ENCODE assay signal across 8 mouse cellular contexts in the genomic region with DNA sequence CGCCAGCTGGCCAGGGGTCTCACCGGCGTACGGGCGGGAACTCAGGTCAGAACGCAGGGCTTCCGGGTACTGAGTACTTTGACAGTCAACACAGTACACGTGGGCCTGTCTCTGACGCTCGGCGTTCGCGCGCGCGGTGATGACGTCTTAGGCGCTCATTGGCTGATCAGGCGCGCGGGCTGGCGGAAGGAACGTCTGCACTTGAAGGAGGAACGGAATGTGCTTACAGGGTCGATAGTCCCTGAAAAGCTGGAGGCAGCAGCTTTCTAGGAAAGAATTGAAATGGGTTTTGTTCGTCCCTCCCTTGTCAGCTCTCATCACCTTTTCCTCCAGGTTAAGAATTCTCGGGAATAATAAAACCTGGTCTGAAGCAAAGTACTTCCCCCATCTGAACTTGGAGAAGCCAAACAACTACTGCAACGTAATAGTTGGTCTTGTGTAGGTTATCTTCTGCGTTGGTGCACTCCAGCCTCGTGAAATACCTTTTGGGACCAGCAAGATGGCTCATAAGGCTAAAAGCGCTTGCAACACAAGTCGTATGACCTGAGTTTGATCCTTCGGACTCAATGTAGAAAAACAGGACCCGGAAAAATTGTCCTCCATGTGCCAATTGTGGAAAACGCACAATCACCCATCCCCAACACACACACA. TPM values are rescaled to one million over a fixed set of nuclear protein-coding genes. Genes with fewer than 3 reads are reported as not detected.
DNase-seq lines count a peak whose midpoint lies in the region; ATAC-seq and TF ChIP-seq lines count a peak whose summit lies in the region.

A gene (minus strand): TSS at position 130 of the 651 bp plus-strand sequence.

- ATAC-seq in forebrain, embryonic 13.5 days: peak; percentile 90
- ATAC-seq in liver, postnatal 0 days: peak; percentile 82
- ATAC-seq in neural tube, embryonic 14.5 days (ENCODE audit: low read depth): peak; percentile 90

- intact Hi-C loops in heart, postnatal 10 days (cut with DNase I): no loop called here

- H3K27ac ChIP-seq in forebrain, embryonic 13.5 days: 0 out of 2 replicates have a peak within 1 kb of the TSS, but pooled peaks have one; percentile 19
- H3K27ac ChIP-seq in liver, postnatal 0 days (ENCODE audit: low read depth): peak within 1 kb of the TSS; percentile 58
- H3K27ac ChIP-seq in neural tube, embryonic 14.5 days (ENCODE audit: low read depth, low read length): peak within 1 kb of the TSS; percentile 45; the same call in 1 of the 2 replicates

- H3K4me1 ChIP-seq in E14TG2a.4 (replicated peaks; ENCODE audit: low read depth, low read length): peaks cover 28% of the 10 kb centered on the region
- peaks cover 34% of the 10 kb centered on the region for H3K4me1 ChIP-seq in forebrain, embryonic 13.5 days
- peaks cover 23% of the 10 kb centered on the region for H3K4me1 ChIP-seq in liver, postnatal 0 days (ENCODE audit: insufficient read depth)
- peaks cover 22% of the 10 kb centered on the region for H3K4me1 ChIP-seq in neural tube, embryonic 14.5 days (ENCODE audit: control insufficient read depth, insufficient read depth, low read length)

- peak within 1 kb of the TSS; percentile 70 for H3K9ac ChIP-seq in forebrain, embryonic 13.5 days
- peak within 1 kb of the TSS; percentile 78 for H3K9ac ChIP-seq in liver, postnatal 0 days (replicated peaks)
- H3K9ac ChIP-seq in neural tube, embryonic 14.5 days (replicated peaks; ENCODE audit: low read depth, low read length): peak within 1 kb of the TSS; percentile 50

- peak within 1 kb of the TSS; percentile 99 for H3K4me2 ChIP-seq in forebrain, embryonic 13.5 days
- peak within 1 kb of the TSS; percentile 97 for H3K4me2 ChIP-seq in liver, postnatal 0 days (ENCODE audit: low read depth, low read length)
- peak within 1 kb of the TSS; percentile 99 for H3K4me2 ChIP-seq in neural tube, embryonic 14.5 days (ENCODE audit: low read depth, low read length)

- WGBS in forebrain, embryonic 13.5 days: 7% methylated on average over 35 of the region's 35 CpGs
- 5% methylated on average over 35 of the region's 35 CpGs for WGBS in large intestine, adult 2 months
- WGBS in liver, postnatal 0 days (ENCODE audit: insufficient replicate concordance): 4% methylated on average over 35 of the region's 35 CpGs
- 6% methylated on average over 35 of the region's 35 CpGs for WGBS in neural tube, embryonic 14.5 days

- H3K36me3 ChIP-seq in E14TG2a.4 (ENCODE audit: insufficient read depth, low read length): no peaks in the 10 kb centered on the region
- no peaks in the 10 kb centered on the region for H3K36me3 ChIP-seq in forebrain, embryonic 13.5 days (ENCODE audit: poor library complexity, severe bottlenecking)
- H3K36me3 ChIP-seq in liver, postnatal 0 days (replicated peaks; ENCODE audit: insufficient read depth, low read length): no peaks in the 10 kb centered on the region
- H3K36me3 ChIP-seq in neural tube, embryonic 14.5 days (ENCODE audit: control insufficient read depth, insufficient read depth, low read length): no peaks in the 10 kb centered on the region

- no peaks in the 10 kb centered on the region for H3K9me3 ChIP-seq in E14TG2a.4 (ENCODE audit: low read length)
- no peaks in the 10 kb centered on the region for H3K9me3 ChIP-seq in forebrain, embryonic 13.5 days (replicated peaks)
- H3K9me3 ChIP-seq in liver, postnatal 0 days (ENCODE audit: low read length): no peaks in the 10 kb centered on the region
- H3K9me3 ChIP-seq in neural tube, embryonic 14.5 days (ENCODE audit: control insufficient read depth, low read length): no peaks in the 10 kb centered on the region

- H3K4me3 ChIP-seq in E14TG2a.4 (replicated peaks; ENCODE audit: low read length): peak within 1 kb of the TSS; percentile 96
- peak within 1 kb of the TSS; percentile 84 for H3K4me3 ChIP-seq in forebrain, embryonic 13.5 days
- H3K4me3 ChIP-seq in liver, postnatal 0 days (ENCODE audit: low read depth, low read length): peak within 1 kb of the TSS; percentile 90
- H3K4me3 ChIP-seq in neural tube, embryonic 14.5 days (ENCODE audit: low read depth, low read length): peak within 1 kb of the TSS; percentile 64

- peak; percentile 63; the same call in 1 of the 2 replicates for TF ChIP-seq EP300 in liver, postnatal 0 days (IDR thresholded peaks at IDR 0.05; ENCODE audit: low read depth)

- H3K27me3 ChIP-seq in E14TG2a.4 (ENCODE audit: insufficient read depth, low read length): no peaks in the 10 kb centered on the region
- H3K27me3 ChIP-seq in forebrain, embryonic 13.5 days: no peaks in the 10 kb centered on the region
- no peaks in the 10 kb centered on the region for H3K27me3 ChIP-seq in liver, postnatal 0 days (ENCODE audit: insufficient read depth, low read length)
- no peaks in the 10 kb centered on the region for H3K27me3 ChIP-seq in neural tube, embryonic 14.5 days (ENCODE audit: control insufficient read depth, insufficient read depth, low read length)

- no peak for TF ChIP-seq CTCF in E14TG2a.4 (conservative IDR thresholded peaks at IDR 0.05; ENCODE audit: low read length)
- no peak for TF ChIP-seq CTCF in liver, postnatal 0 days (IDR thresholded peaks at IDR 0.05; ENCODE audit: low read depth)

- peak; percentile 95 for DNase-seq in c-Kit-positive CD71-positive TER-119-positive erythroid progenitor cells, embryonic 14.5 days (ENCODE audit: low spot score)
- peak; percentile 98 to 99 for DNase-seq in heart, postnatal 10 days
- DNase-seq in large intestine, adult 2 months (ENCODE audit: low read depth, low spot score): peak; percentile 85
- peak; percentile 98 for DNase-seq in liver, postnatal 0 days
- DNase-seq in testis, postnatal 10 days (ENCODE audit: low spot score): peak; percentile 98

RNA-seq across cellular contexts. Expression of the gene that starts here (rescaled TPM):
- 17.9 and 20.0 TPM in 2 replicates for polyA plus RNA-seq in forebrain, embryonic 13.5 days (2015; fragmentation: Nextera tagmentation; extraction: Ambion mirVana)
- 10 to 100 TPM; 13.3 TPM for total RNA-seq in heart, postnatal 10 days (2021)
- polyA plus RNA-seq in large intestine, adult 2 months (2012; rRNA removed): 13.4 and 16.2 TPM in 2 replicates
- polyA plus RNA-seq in liver, postnatal 0 days (2015; fragmentation: Nextera tagmentation; extraction: Ambion mirVana): 7.3 and 8.0 TPM in 2 replicates
- polyA plus RNA-seq in neural tube, embryonic 14.5 days (2014; fragmentation: Nextera tagmentation; extraction: Ambion mirVana): 18.3 and 22.2 TPM in 2 replicates

Comparison
In these comparisons a context has a peak if more than half of its experiments do, and no peak if none do; other contexts are left out.
1. Peak in every context shown above with its lines: DNase-seq, ATAC-seq, H3K4me3 ChIP-seq and H3K27ac ChIP-seq.